Mouse (Mus musculus) embryonic stem cell, embryonic (primary cell): ENCODE results near the gene Mfsd8.

Experiments
- CTCF ChIA-PET, 4 experiments: fragments of 300-600 bp in 2 of 4; fragments of 350-600 bp in 2 of 4; sonication (Branson Sonifier 250); formaldehyde crosslinking; loops; one replicate each; lab custom pipeline; 2022; ENCODE audit warnings: inconsistent platforms in 2 of 4; lab: Charles Lee
- POLR2A ChIA-PET, 4 experiments: fragments of 300-600 bp in 2 of 4; fragments of 350-600 bp in 2 of 4; sonication (Branson Sonifier 250); formaldehyde crosslinking; loops; one replicate each; lab custom pipeline; 2022; ENCODE audit warnings: antibody characterized with exemption in 4 of 4, inconsistent platforms in 1 of 4; lab: Charles Lee

Gene Mfsd8

GRCm38 (mm10) chr3:40793783-40794182 is 52.9 kb downstream of the Mfsd8 start:
- ChIA-PET POLR2A (interaction anchor here in 1 of 4 experiments (1.5 kb wide), 1 partner anchor 15 kb away, joined by 3 read pairs; no protein-coding TSS in a partner anchor), CTCF (no interaction called here)
